Mouse (Mus musculus) effector memory CD4-positive, alpha-beta T cell, adult 5 months (primary cell): ENCODE measurements around the gene Cela3a. TPM values are rescaled to one million over a fixed set of nuclear protein-coding genes. Genes with fewer than 3 reads are reported as not detected.

Experiments
- polyA plus RNA-seq: library from polyadenylated mRNA; unstranded; fragments of 100-300 nt; shearing (Covaris generic); gene quantifications from one replicate; pipeline ENCODE4 v1.2.1, GENCODE M21; 2017

Gene Cela3a
- polyA plus RNA-seq, result not detected

DNA sequence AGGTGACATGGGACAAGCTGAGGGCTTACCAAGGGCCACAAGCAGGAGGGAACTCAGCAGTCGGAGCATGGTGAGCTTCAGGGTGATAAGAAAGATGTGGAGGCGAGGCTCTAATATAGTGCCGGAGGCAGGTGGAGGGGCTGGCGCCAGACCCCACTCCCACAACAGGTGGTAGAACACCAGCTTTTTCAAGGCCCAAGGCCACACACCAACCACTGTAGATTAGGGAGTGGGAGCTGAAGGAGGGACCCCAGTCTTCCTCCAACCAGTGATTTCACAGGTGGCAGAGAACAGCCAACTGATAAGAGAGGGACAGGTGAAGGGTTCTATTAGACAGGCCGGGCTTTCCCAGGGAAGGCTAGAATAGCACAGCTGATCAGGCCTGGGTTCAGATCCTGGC, at the start of gene Cela3a:
Gene Cela3a (minus strand): TSS at position 101 of the 400 bp plus-strand sequence.

DNA sequence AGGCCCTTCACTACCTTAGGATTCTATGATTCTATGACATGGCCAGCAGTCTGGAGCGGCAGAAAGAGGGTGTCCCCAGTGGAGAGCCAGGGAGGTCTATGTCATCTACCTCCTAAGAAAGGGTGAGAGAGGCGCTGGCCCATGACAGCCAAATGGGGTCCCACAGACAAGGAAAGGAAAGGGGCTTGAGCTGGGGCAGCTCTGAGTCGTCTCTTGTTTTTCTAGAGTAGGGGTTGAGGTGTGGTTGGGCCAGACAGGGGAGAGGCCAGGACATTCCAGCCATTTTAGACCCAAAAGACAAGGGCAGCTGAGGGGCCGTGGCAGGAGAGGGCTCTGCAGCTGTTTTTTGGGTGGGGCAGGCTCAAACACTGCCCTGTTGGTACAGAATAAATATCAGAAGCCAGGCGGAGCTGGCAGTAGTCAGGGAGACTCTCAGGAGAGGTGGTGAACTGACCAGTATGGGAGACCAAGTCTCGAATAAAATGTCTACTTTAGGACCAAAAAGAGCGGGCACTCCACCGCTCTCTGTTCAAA, 43.7 kb upstream of the Cela3a start, which contains the start of gene 1700013G24Rik:
Gene 1700013G24Rik (plus strand): TSS at position 51 of the 534 bp plus-strand sequence.

GRCm38 (mm10) chr4:137430502-137430901, 20.9 kb upstream of the Cela3a start, which contains the start of gene Cela3b:
Gene Cela3b, minus strand, starts transcription at chr4:137430540.

DNA sequence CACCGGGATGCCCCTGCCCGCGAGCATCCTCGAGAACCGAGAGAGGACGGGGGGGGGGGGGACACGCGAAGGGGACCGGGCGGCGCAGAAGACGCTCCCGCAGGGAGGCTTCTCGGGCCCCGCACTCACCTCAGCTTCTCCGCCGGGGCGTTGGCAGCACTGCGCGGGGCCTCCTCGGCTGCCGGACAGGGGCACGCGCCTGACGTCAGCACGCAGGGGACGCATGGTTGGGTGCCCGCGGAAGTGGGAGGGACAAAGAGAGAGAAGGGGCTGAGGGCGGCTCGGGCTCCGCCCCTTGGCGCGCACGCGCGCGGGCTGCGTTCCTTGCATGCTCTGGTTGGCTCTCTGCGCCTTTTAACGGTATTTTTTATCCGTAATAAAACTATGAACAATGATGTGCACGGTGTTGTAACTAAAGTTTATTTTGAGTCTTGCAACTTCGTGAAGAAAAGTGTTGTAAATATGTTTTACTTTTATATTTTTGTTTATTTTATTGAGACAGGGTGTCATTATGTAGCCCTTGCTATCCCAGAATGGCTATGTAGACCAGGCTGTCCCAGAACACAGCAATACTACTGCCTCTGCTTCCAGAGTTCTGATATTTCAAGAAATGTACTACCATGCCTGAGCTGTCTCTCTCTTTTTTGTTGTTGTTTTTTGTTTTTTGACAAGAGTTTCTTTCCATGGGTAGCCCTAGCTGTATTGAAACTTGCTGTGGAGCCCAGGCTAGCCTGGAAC, 51.9 kb downstream of the Cela3a start, which contains the start of gene Cdc42:
Gene Cdc42 (minus strand): TSS at position 204 of the 738 bp plus-strand sequence.

Other genes starting within 250 kb of the Cela3a start
- not detected for gene Wnt4, start 132.3 kb downstream of the Cela3a start, polyA plus RNA-seq
- gene Cdc42, start 52.1 kb downstream of the Cela3a start, polyA plus RNA-seq, result 916 TPM
- gene Cela3b, start 20.7 kb upstream of the Cela3a start, polyA plus RNA-seq, result not detected
- not detected for gene 1700013G24Rik, start 43.5 kb upstream of the Cela3a start, polyA plus RNA-seq
- not detected for gene Hspg2, start 59.0 kb upstream of the Cela3a start, polyA plus RNA-seq
- not detected for gene Ldlrad2, start 164.8 kb upstream of the Cela3a start, polyA plus RNA-seq
- gene Usp48, start 184.0 kb upstream of the Cela3a start, polyA plus RNA-seq, result 157 TPM